Mouse (Mus musculus) liver, postnatal 0 days (tissue): ENCODE results near the gene Vkorc1l1. TPM values are rescaled to one million over a fixed set of nuclear protein-coding genes. Genes with fewer than 3 reads are reported as not detected.

Experiments
- ATAC-seq: fragments of 200-750 bp; cut with Nextera tagmentation; 2 replicates; pipeline ENCODE4 v1.8.0; 2017; ENCODE audit warnings: mild to moderate bottlenecking, moderate library complexity
- DNase-seq: peaks from one replicate; pipeline ENCODE4 v3.0.0-alpha.2; 2016
- H3K27ac ChIP-seq: fragments of 300-500 bp; sonication (generic); 2 replicates; pipeline ENCODE4 v1.5.1; 2014; ENCODE audit warnings: antibody characterized with exemption, moderate library complexity, mild to moderate bottlenecking, low read depth
- H3K27me3 ChIP-seq: fragments of 300-500 bp; sonication (generic); 2 replicates; pipeline ENCODE4 v1.6.1; 2014; ENCODE audit warnings: low read length, control low read depth, mixed read lengths; ENCODE audit not compliant: insufficient read depth
- H3K36me3 ChIP-seq: fragments of 300-500 bp; sonication (generic); replicated peaks from 2 replicates; pipeline ENCODE4 v1.6.1; 2014; ENCODE audit warnings: mild to moderate bottlenecking, control low read depth, low read length, moderate library complexity, mixed read lengths; ENCODE audit not compliant: insufficient read depth
- H3K4me1 ChIP-seq: fragments of 300-500 bp; sonication (generic); 2 replicates; pipeline ENCODE4 v1.6.1; 2014; ENCODE audit warnings: antibody characterized with exemption, mild to moderate bottlenecking, control low read depth; ENCODE audit not compliant: insufficient read depth
- H3K4me2 ChIP-seq: fragments of 300-500 bp; sonication (generic); 2 replicates; pipeline ENCODE4 v1.6.1; 2014; ENCODE audit warnings: low read depth, mild to moderate bottlenecking, low read length, moderate library complexity, mixed read lengths
- H3K4me3 ChIP-seq: fragments of 300-500 bp; sonication (generic); 2 replicates; pipeline ENCODE4 v1.5.1; 2014; ENCODE audit warnings: low read depth, low read length
- H3K9ac ChIP-seq: fragments of 300-500 bp; sonication (generic); replicated peaks from 2 replicates; pipeline ENCODE4 v1.6.1; 2014; ENCODE audit warnings: mild to moderate bottlenecking, moderate library complexity
- H3K9me3 ChIP-seq: fragments of 300-500 bp; sonication (generic); 2 replicates; pipeline ENCODE4 v1.6.1; 2016; ENCODE audit warnings: mild to moderate bottlenecking, control low read depth, low read length, mixed read lengths
- CTCF ChIP-seq: sonication (generic); IDR thresholded peaks from 2 replicates; pipeline ENCODE4 v1.5.1; 2016; ENCODE audit warnings: antibody characterized with exemption, low read depth
- EP300 ChIP-seq: IDR thresholded peaks from 2 replicates; pipeline ENCODE4 v1.6.1; 2016; ENCODE audit warnings: antibody characterized with exemption, low read depth, mild to moderate bottlenecking
- WGBS: fragments of 180-500 bp; shearing (Covaris S2); extraction: QIAGEN DNeasy Blood & Tissue Kit; methylation state at CpG from one replicate; pipeline ENCODE4 v1.1.7; 2014; ENCODE audit not compliant: insufficient replicate concordance; 5-methylcytosine and 5-hydroxymethylcytosine counted together
- polyA plus RNA-seq: library from polyadenylated mRNA; unstranded; fragments of >200 nt; fragmentation: Nextera tagmentation; extraction: Ambion mirVana; gene quantifications from 2 replicates; pipeline ENCODE4 v1.2.1, GENCODE M21; 2015

Vkorc1l1 gene
- polyA plus RNA-seq, 1 experiment from 2014 or later: 18.2 TPM

- TF ChIP-seq EP300 (no peak), CTCF (peak; percentile 42)
- ATAC-seq (no peak), DNase-seq (no peak)
- H3K27me3 ChIP-seq: no peaks in the 10 kb centered on the region
- no peak overlapping the region for H3K4me2 ChIP-seq
- H3K27ac ChIP-seq: no peak overlapping the region
- no peaks in the 10 kb centered on the region for H3K4me1 ChIP-seq
- peaks cover 81% of the 10 kb centered on the region for H3K36me3 ChIP-seq
- 90% methylated on average over 3 of the region's 3 CpGs for WGBS
- peaks cover 9% of the 10 kb centered on the region for H3K9me3 ChIP-seq
- no peak overlapping the region for H3K9ac ChIP-seq
- H3K4me3 ChIP-seq: no peak overlapping the region
Measured at GRCm38 (mm10) chr5:130015104-130015503, 73.3 kb downstream of the Vkorc1l1 start.

- TF ChIP-seq CTCF: no peak
- H3K9me3 ChIP-seq: no peaks in the 10 kb centered on the region
- H3K4me1 ChIP-seq: peaks cover 3% of the 10 kb centered on the region; the same call in 1 of the 2 replicates
- no peak overlapping the region for H3K4me3 ChIP-seq
- H3K36me3 ChIP-seq: peaks cover 46% of the 10 kb centered on the region
- no peak for DNase-seq
- WGBS: 76% methylated on average over 8 of the region's 8 CpGs
- H3K4me2 ChIP-seq: no peak overlapping the region
- H3K27ac ChIP-seq: no peak overlapping the region
- ATAC-seq: no peak
- no peak overlapping the region for H3K9ac ChIP-seq
- H3K27me3 ChIP-seq: no peaks in the 10 kb centered on the region
Measured at GRCm38 (mm10) chr5:130019461-130019860, 77.7 kb downstream of the Vkorc1l1 start.

GRCm38 (mm10) chr5:130021361-130021966, 79.7 kb downstream of the Vkorc1l1 start:
- peaks cover 5% of the 10 kb centered on the region; the same call in 1 of the 2 replicates for H3K4me1 ChIP-seq
- peaks cover 30% of the 10 kb centered on the region for H3K36me3 ChIP-seq
- no peak for ATAC-seq
- 64% methylated on average over 5 of the region's 5 CpGs for WGBS
- H3K9ac ChIP-seq: peak overlapping the region; percentile 33
- H3K9me3 ChIP-seq: no peaks in the 10 kb centered on the region
- H3K4me2 ChIP-seq: peak overlapping the region; percentile 98
- peak overlapping the region; percentile 77 for H3K4me3 ChIP-seq
- no peaks in the 10 kb centered on the region for H3K27me3 ChIP-seq
- no peak for DNase-seq
- H3K27ac ChIP-seq: peak overlapping the region; percentile 98
- TF ChIP-seq EP300: no peak
- no peak for TF ChIP-seq CTCF

GRCm38 (mm10) chr5:130022366-130022765, 80.6 kb downstream of the Vkorc1l1 start:
- WGBS: 65% methylated on average over 7 of the region's 7 CpGs
- H3K9ac ChIP-seq: peak overlapping the region; percentile 89
- peak overlapping the region; percentile 98 for H3K4me2 ChIP-seq
- peaks cover 5% of the 10 kb centered on the region; the same call in 1 of the 2 replicates for H3K4me1 ChIP-seq
- H3K27ac ChIP-seq: peak overlapping the region; percentile 98
- TF ChIP-seq EP300 (no peak), CTCF (no peak)
- H3K4me3 ChIP-seq: peak overlapping the region; percentile 77
- no peaks in the 10 kb centered on the region for H3K9me3 ChIP-seq
- ATAC-seq: peak; percentile 43
- no peaks in the 10 kb centered on the region for H3K27me3 ChIP-seq
- peak; percentile 45 for DNase-seq
- H3K36me3 ChIP-seq: peaks cover 22% of the 10 kb centered on the region

GRCm38 (mm10) chr5:130023067-130023766, 81.4 kb downstream of the Vkorc1l1 start:
- Histone ChIP-seq H3K27me3 (no peaks in the 10 kb centered on the region), H3K9me3 (no peaks in the 10 kb centered on the region), H3K27ac (peak overlapping the region; percentile 98), H3K4me2 (peak overlapping the region; percentile 98), H3K4me1 (peaks cover 5% of the 10 kb centered on the region; the same call in 1 of the 2 replicates), H3K4me3 (peak overlapping the region; percentile 77), H3K9ac (peak overlapping the region; percentile 89), H3K36me3 (peaks cover 15% of the 10 kb centered on the region)
- DNase-seq: no peak
- WGBS: 29% methylated on average over 12 of the region's 12 CpGs
- ATAC-seq: no peak
- TF ChIP-seq CTCF (no peak), EP300 (no peak)

- Histone ChIP-seq H3K4me3 (peak overlapping the region; percentile 77), H3K4me2 (peak overlapping the region; percentile 98), H3K36me3 (peaks cover 8% of the 10 kb centered on the region), H3K27me3 (no peaks in the 10 kb centered on the region), H3K9ac (peak overlapping the region; percentile 89), H3K4me1 (peaks cover 5% of the 10 kb centered on the region; the same call in 1 of the 2 replicates), H3K9me3 (no peaks in the 10 kb centered on the region), H3K27ac (peak overlapping the region; percentile 98)
- TF ChIP-seq CTCF (peak; percentile 94), EP300 (0 out of 2 replicates have a peak, but pooled peaks have one; percentile 23)
- WGBS: 0% methylated on average over 32 of the region's 32 CpGs
- DNase-seq: peak; percentile 89
- ATAC-seq: peak; percentile 87
Measured at GRCm38 (mm10) chr5:130023767-130024539, 82.2 kb downstream of the Vkorc1l1 start.
